Mouse (Mus musculus): ENCODE data around the gene Herpud2. TPM values are rescaled to one million over a fixed set of nuclear protein-coding genes. Genes with fewer than 3 reads are reported as not detected.
A peak's percentile ranks its signal among the peaks of the same experiment; 100 is the strongest.

Herpud2 gene
- 30.6 and 40.7 TPM in 2 replicates for polyA plus RNA-seq (2014; fragmentation: Nextera tagmentation; extraction: Ambion mirVana)

- H3K9me3 ChIP-seq (ENCODE audit: control insufficient read depth, low read length): no peaks in the 10 kb centered on the region
- peak within 1 kb of the TSS; percentile 96 for H3K9ac ChIP-seq (replicated peaks; ENCODE audit: low read length)
- no peaks in the 10 kb centered on the region for H3K36me3 ChIP-seq (ENCODE audit: control insufficient read depth, insufficient read depth, low read length)
- H3K27ac ChIP-seq (replicated peaks; ENCODE audit: low read depth, low read length): peak within 1 kb of the TSS; percentile 98
- H3K4me3 ChIP-seq (replicated peaks; ENCODE audit: low read depth, low read length): peak within 1 kb of the TSS; percentile 88
- H3K27me3 ChIP-seq (ENCODE audit: control insufficient read depth, insufficient read depth, low read length): no peaks in the 10 kb centered on the region
- under 1% methylated on average over 51 of the region's 51 CpGs for WGBS
- DNase-seq (peak; percentile 95), ATAC-seq (ENCODE audit: low FRiP score, low TSS enrichment) (peak; percentile 99)
- H3K4me1 ChIP-seq (ENCODE audit: control insufficient read depth, insufficient read depth, low read length): peaks cover 28% of the 10 kb centered on the region
- peak within 1 kb of the TSS; percentile 86 for H3K4me2 ChIP-seq (ENCODE audit: low read length)
Observed at GRCm38 (mm10) chr9:25151611-25152241, at the start of gene Herpud2. Gene Herpud2, minus strand, starts transcription at chr9:25151820.

- ATAC-seq (ENCODE audit: low FRiP score, low TSS enrichment) (no peak), DNase-seq (no peak)
- Histone ChIP-seq H3K27me3 (ENCODE audit: control insufficient read depth, insufficient read depth, low read length) (no peaks in the 10 kb centered on the region), H3K27ac (replicated peaks; ENCODE audit: low read depth, low read length) (no peak overlapping the region), H3K4me3 (replicated peaks; ENCODE audit: low read depth, low read length) (no peak overlapping the region), H3K9me3 (ENCODE audit: control insufficient read depth, low read length) (no peaks in the 10 kb centered on the region), H3K36me3 (ENCODE audit: control insufficient read depth, insufficient read depth, low read length) (no peaks in the 10 kb centered on the region), H3K9ac (replicated peaks; ENCODE audit: low read length) (no peak overlapping the region), H3K4me1 (ENCODE audit: control insufficient read depth, insufficient read depth, low read length) (no peaks in the 10 kb centered on the region), H3K4me2 (ENCODE audit: low read length) (no peak overlapping the region)
- 86% methylated on average over 3 of the region's 3 CpGs for WGBS
Observed at GRCm38 (mm10) chr9:25200987-25201386, 49.4 kb upstream of the Herpud2 start.

GRCm38 (mm10) chr9:25200148-25200547 lies 48.5 kb upstream of the Herpud2 start:
- Histone ChIP-seq H3K4me1 (ENCODE audit: control insufficient read depth, insufficient read depth, low read length) (no peaks in the 10 kb centered on the region), H3K27ac (replicated peaks; ENCODE audit: low read depth, low read length) (no peak overlapping the region), H3K36me3 (ENCODE audit: control insufficient read depth, insufficient read depth, low read length) (no peaks in the 10 kb centered on the region), H3K27me3 (ENCODE audit: control insufficient read depth, insufficient read depth, low read length) (no peaks in the 10 kb centered on the region), H3K9ac (replicated peaks; ENCODE audit: low read length) (no peak overlapping the region), H3K4me3 (replicated peaks; ENCODE audit: low read depth, low read length) (no peak overlapping the region), H3K9me3 (ENCODE audit: control insufficient read depth, low read length) (no peaks in the 10 kb centered on the region), H3K4me2 (ENCODE audit: low read length) (no peak overlapping the region)
- ATAC-seq (ENCODE audit: low FRiP score, low TSS enrichment): no peak
- 78% methylated on average over 3 of the region's 3 CpGs for WGBS
- no peak for DNase-seq

- DNase-seq: no peak
- no peak for ATAC-seq (ENCODE audit: low FRiP score, low TSS enrichment)
- Histone ChIP-seq H3K27ac (replicated peaks; ENCODE audit: low read depth, low read length) (no peak overlapping the region), H3K9me3 (ENCODE audit: control insufficient read depth, low read length) (no peaks in the 10 kb centered on the region), H3K36me3 (ENCODE audit: control insufficient read depth, insufficient read depth, low read length) (no peaks in the 10 kb centered on the region), H3K4me3 (replicated peaks; ENCODE audit: low read depth, low read length) (no peak overlapping the region), H3K27me3 (ENCODE audit: control insufficient read depth, insufficient read depth, low read length) (no peaks in the 10 kb centered on the region), H3K4me2 (ENCODE audit: low read length) (no peak overlapping the region), H3K9ac (replicated peaks; ENCODE audit: low read length) (no peak overlapping the region), H3K4me1 (ENCODE audit: control insufficient read depth, insufficient read depth, low read length) (no peaks in the 10 kb centered on the region)
- 87% methylated on average over 5 of the region's 5 CpGs for WGBS
Observed at GRCm38 (mm10) chr9:25196746-25197145, 45.1 kb upstream of the Herpud2 start.

GRCm38 (mm10) chr9:25191612-25192011 lies 40.0 kb upstream of the Herpud2 start:
- Histone ChIP-seq H3K9me3 (ENCODE audit: control insufficient read depth, low read length) (no peaks in the 10 kb centered on the region), H3K9ac (replicated peaks; ENCODE audit: low read length) (no peak overlapping the region), H3K36me3 (ENCODE audit: control insufficient read depth, insufficient read depth, low read length) (no peaks in the 10 kb centered on the region), H3K4me2 (ENCODE audit: low read length) (no peak overlapping the region), H3K27ac (replicated peaks; ENCODE audit: low read depth, low read length) (no peak overlapping the region), H3K4me3 (replicated peaks; ENCODE audit: low read depth, low read length) (no peak overlapping the region), H3K4me1 (ENCODE audit: control insufficient read depth, insufficient read depth, low read length) (no peaks in the 10 kb centered on the region), H3K27me3 (ENCODE audit: control insufficient read depth, insufficient read depth, low read length) (no peaks in the 10 kb centered on the region)
- WGBS: 82% methylated on average over 2 of the region's 2 CpGs
- DNase-seq: no peak
- ATAC-seq (ENCODE audit: low FRiP score, low TSS enrichment): no peak

- Histone ChIP-seq H3K36me3 (ENCODE audit: control insufficient read depth, insufficient read depth, low read length) (no peaks in the 10 kb centered on the region), H3K27ac (replicated peaks; ENCODE audit: low read depth, low read length) (no peak overlapping the region), H3K4me1 (ENCODE audit: control insufficient read depth, insufficient read depth, low read length) (no peaks in the 10 kb centered on the region), H3K9me3 (ENCODE audit: control insufficient read depth, low read length) (no peaks in the 10 kb centered on the region), H3K4me3 (replicated peaks; ENCODE audit: low read depth, low read length) (no peak overlapping the region), H3K4me2 (ENCODE audit: low read length) (no peak overlapping the region), H3K27me3 (ENCODE audit: control insufficient read depth, insufficient read depth, low read length) (no peaks in the 10 kb centered on the region), H3K9ac (replicated peaks; ENCODE audit: low read length) (no peak overlapping the region)
- ATAC-seq (ENCODE audit: low FRiP score, low TSS enrichment) (no peak), DNase-seq (no peak)
- WGBS: 92% methylated on average over 4 of the region's 4 CpGs
Observed at GRCm38 (mm10) chr9:25186501-25186900, 34.9 kb upstream of the Herpud2 start.

GRCm38 (mm10) chr9:25185854-25186253 lies 34.2 kb upstream of the Herpud2 start:
- no peak overlapping the region for H3K4me2 ChIP-seq (ENCODE audit: low read length)
- ATAC-seq (ENCODE audit: low FRiP score, low TSS enrichment): no peak
- H3K36me3 ChIP-seq (ENCODE audit: control insufficient read depth, insufficient read depth, low read length): no peaks in the 10 kb centered on the region
- H3K9ac ChIP-seq (replicated peaks; ENCODE audit: low read length): no peak overlapping the region
- no peaks in the 10 kb centered on the region for H3K4me1 ChIP-seq (ENCODE audit: control insufficient read depth, insufficient read depth, low read length)
- 39% methylated on average over 7 of the region's 7 CpGs for WGBS
- no peak for DNase-seq
- no peak overlapping the region for H3K4me3 ChIP-seq (replicated peaks; ENCODE audit: low read depth, low read length)
- no peaks in the 10 kb centered on the region for H3K27me3 ChIP-seq (ENCODE audit: control insufficient read depth, insufficient read depth, low read length)
- H3K27ac ChIP-seq (replicated peaks; ENCODE audit: low read depth, low read length): no peak overlapping the region
- H3K9me3 ChIP-seq (ENCODE audit: control insufficient read depth, low read length): no peaks in the 10 kb centered on the region

GRCm38 (mm10) chr9:25184606-25185005 lies 33.0 kb upstream of the Herpud2 start:
- Histone ChIP-seq H3K27me3 (ENCODE audit: control insufficient read depth, insufficient read depth, low read length) (no peaks in the 10 kb centered on the region), H3K4me3 (replicated peaks; ENCODE audit: low read depth, low read length) (no peak overlapping the region), H3K9ac (replicated peaks; ENCODE audit: low read length) (no peak overlapping the region), H3K36me3 (ENCODE audit: control insufficient read depth, insufficient read depth, low read length) (no peaks in the 10 kb centered on the region), H3K9me3 (ENCODE audit: control insufficient read depth, low read length) (no peaks in the 10 kb centered on the region), H3K4me1 (ENCODE audit: control insufficient read depth, insufficient read depth, low read length) (no peaks in the 10 kb centered on the region), H3K4me2 (ENCODE audit: low read length) (no peak overlapping the region), H3K27ac (replicated peaks; ENCODE audit: low read depth, low read length) (no peak overlapping the region)
- DNase-seq (no peak), ATAC-seq (ENCODE audit: low FRiP score, low TSS enrichment) (no peak)
- WGBS: 93% methylated on average over 2 of the region's 2 CpGs

GRCm38 (mm10) chr9:25178066-25178465 lies 26.4 kb upstream of the Herpud2 start:
- H3K9me3 ChIP-seq (ENCODE audit: control insufficient read depth, low read length): no peaks in the 10 kb centered on the region
- no peaks in the 10 kb centered on the region for H3K4me1 ChIP-seq (ENCODE audit: control insufficient read depth, insufficient read depth, low read length)
- no peaks in the 10 kb centered on the region for H3K27me3 ChIP-seq (ENCODE audit: control insufficient read depth, insufficient read depth, low read length)
- no peak overlapping the region for H3K4me3 ChIP-seq (replicated peaks; ENCODE audit: low read depth, low read length)
- H3K4me2 ChIP-seq (ENCODE audit: low read length): no peak overlapping the region
- no peaks in the 10 kb centered on the region for H3K36me3 ChIP-seq (ENCODE audit: control insufficient read depth, insufficient read depth, low read length)
- ATAC-seq (ENCODE audit: low FRiP score, low TSS enrichment) (no peak), DNase-seq (no peak)
- WGBS: 81% methylated on average over 3 of the region's 3 CpGs
- H3K9ac ChIP-seq (replicated peaks; ENCODE audit: low read length): no peak overlapping the region
- no peak overlapping the region for H3K27ac ChIP-seq (replicated peaks; ENCODE audit: low read depth, low read length)

Measured in midbrain, embryonic 14.5 days (tissue).